Mouse (Mus musculus) lung, postnatal 0 days (tissue): ENCODE results near the gene Kctd20. TPM values are rescaled to one million over a fixed set of nuclear protein-coding genes. Genes with fewer than 3 reads are reported as not detected.

Experiments
- ATAC-seq: fragments of 200-750 bp; cut with Nextera tagmentation; 2 replicates; pipeline ENCODE4 v1.8.0; 2017; ENCODE audit warnings: moderate library complexity
- DNase-seq: peaks from one replicate; pipeline ENCODE4 v3.0.0-alpha.2; 2016; ENCODE audit warnings: low spot score
- H3K27ac ChIP-seq: fragments of 300-500 bp; sonication (generic); 2 replicates; pipeline ENCODE4 v1.5.1; 2014; ENCODE audit warnings: antibody characterized with exemption, mild to moderate bottlenecking, low read length, mixed read lengths
- H3K27me3 ChIP-seq: fragments of 300-500 bp; sonication (generic); replicated peaks from 2 replicates; pipeline ENCODE4 v1.6.1; 2014; ENCODE audit warnings: low read length, mixed read lengths; ENCODE audit not compliant: insufficient read depth
- H3K36me3 ChIP-seq: fragments of 300-500 bp; sonication (generic); 2 replicates; pipeline ENCODE4 v1.6.1; 2014; ENCODE audit warnings: low read length, mixed read lengths; ENCODE audit not compliant: insufficient read depth
- H3K4me1 ChIP-seq: fragments of 300-500 bp; sonication (generic); 2 replicates; pipeline ENCODE4 v1.6.1; 2014; ENCODE audit warnings: antibody characterized with exemption, low read depth, low read length, mixed read lengths; ENCODE audit not compliant: insufficient read depth
- H3K4me2 ChIP-seq: fragments of 300-500 bp; sonication (generic); replicated peaks from 2 replicates; pipeline ENCODE4 v1.6.1; 2014; ENCODE audit warnings: low read depth, mild to moderate bottlenecking, low read length, moderate library complexity, mixed read lengths
- H3K4me3 ChIP-seq: fragments of 300-500 bp; sonication (generic); 2 replicates; pipeline ENCODE4 v1.5.1; 2014; ENCODE audit warnings: low read depth, low read length
- H3K9ac ChIP-seq: fragments of 300-500 bp; sonication (generic); replicated peaks from 2 replicates; pipeline ENCODE4 v1.6.1; 2014; ENCODE audit warnings: low read depth, mild to moderate bottlenecking
- H3K9me3 ChIP-seq: fragments of 300-500 bp; sonication (generic); 2 replicates; pipeline ENCODE4 v1.6.1; 2016; ENCODE audit warnings: low read length, mixed read lengths
- CTCF ChIP-seq: IDR thresholded peaks from 2 replicates; pipeline ENCODE4 v1.5.1; 2016; ENCODE audit warnings: antibody characterized with exemption, mild to moderate bottlenecking
- EP300 ChIP-seq: IDR thresholded peaks from 2 replicates; pipeline ENCODE4 v1.6.1; 2016; ENCODE audit warnings: antibody characterized with exemption, mild to moderate bottlenecking, control low read depth
- WGBS: fragments of 180-500 bp; shearing (Covaris S2); extraction: QIAGEN DNeasy Blood & Tissue Kit; methylation state at CpG from one replicate; pipeline ENCODE4 v1.1.7; 2014; 5-methylcytosine and 5-hydroxymethylcytosine counted together
- polyA plus RNA-seq: library from polyadenylated mRNA; unstranded; fragments of >200 nt; fragmentation: Nextera tagmentation; extraction: Ambion mirVana; gene quantifications from 2 replicates; pipeline ENCODE4 v1.2.1, GENCODE M21; 2015

Kctd20 gene
- polyA plus RNA-seq, 1 experiment from 2014 or later = 44.3 TPM

GRCm38 (mm10) chr17:28910139-28910538 lies 41.6 kb upstream of the Kctd20 start:
- Histone ChIP-seq H3K36me3 (no peaks in the 10 kb centered on the region), H3K9me3 (no peaks in the 10 kb centered on the region), H3K27me3 (no peaks in the 10 kb centered on the region), H3K4me3 (no peak overlapping the region), H3K27ac (no peak overlapping the region), H3K4me2 (no peak overlapping the region), H3K9ac (no peak overlapping the region), H3K4me1 (peaks cover 4% of the 10 kb centered on the region; the same call in 1 of the 2 replicates)
- WGBS = 37% methylated on average over 7 of the region's 7 CpGs
- no peak for ATAC-seq
- peak; percentile 36 for DNase-seq
- TF ChIP-seq CTCF (peak; percentile 46), EP300 (no peak)

- TF ChIP-seq EP300 = no peak
- Histone ChIP-seq H3K9ac (no peak overlapping the region), H3K27me3 (no peaks in the 10 kb centered on the region), H3K4me2 (no peak overlapping the region), H3K36me3 (no peaks in the 10 kb centered on the region), H3K9me3 (no peaks in the 10 kb centered on the region), H3K4me3 (no peak overlapping the region), H3K27ac (no peak overlapping the region), H3K4me1 (peaks cover 4% of the 10 kb centered on the region; the same call in 1 of the 2 replicates)
- peak; percentile 51 for DNase-seq
- 40% methylated on average over 5 of the region's 5 CpGs for WGBS
- ATAC-seq = peak; percentile 55
These were observed 38.5 kb upstream of the Kctd20 start for GRCm38 (mm10) chr17:28913200-28913599.

- no peaks in the 10 kb centered on the region for H3K9me3 ChIP-seq
- peaks cover 4% of the 10 kb centered on the region; the same call in 1 of the 2 replicates for H3K4me1 ChIP-seq
- peak; percentile 64 for DNase-seq
- H3K36me3 ChIP-seq = no peaks in the 10 kb centered on the region
- no peaks in the 10 kb centered on the region for H3K27me3 ChIP-seq
- WGBS = 66% methylated on average over 6 of the region's 6 CpGs
- H3K4me3 ChIP-seq = no peak overlapping the region
- H3K27ac ChIP-seq = no peak overlapping the region
- no peak overlapping the region for H3K4me2 ChIP-seq
- peak; percentile 74 for ATAC-seq
- TF ChIP-seq CTCF (no peak), EP300 (no peak)
- H3K9ac ChIP-seq = no peak overlapping the region
These were observed 37.8 kb upstream of the Kctd20 start for GRCm38 (mm10) chr17:28913940-28914339.

- DNase-seq (no peak), ATAC-seq (no peak)
- no peaks in the 10 kb centered on the region for H3K27me3 ChIP-seq
- no peak within 1 kb of the TSS for H3K4me2 ChIP-seq
- TF ChIP-seq EP300 (no peak), CTCF (no peak)
- H3K27ac ChIP-seq = no peak within 1 kb of the TSS
- H3K4me3 ChIP-seq = no peak within 1 kb of the TSS
- H3K9me3 ChIP-seq = no peaks in the 10 kb centered on the region
- no peak within 1 kb of the TSS for H3K9ac ChIP-seq
- H3K36me3 ChIP-seq = no peaks in the 10 kb centered on the region
- 74% methylated on average over 12 of the region's 12 CpGs for WGBS
- no peaks in the 10 kb centered on the region for H3K4me1 ChIP-seq
These were observed 36.6 kb upstream of the Kctd20 start, which contains the start of gene 4930539E08Rik for GRCm38 (mm10) chr17:28915060-28915628. Gene 4930539E08Rik (minus strand): TSS chr17:28915324.

GRCm38 (mm10) chr17:28916520-28916919 lies 35.2 kb upstream of the Kctd20 start:
- Histone ChIP-seq H3K4me1 (no peaks in the 10 kb centered on the region), H3K4me3 (no peak overlapping the region), H3K27me3 (no peaks in the 10 kb centered on the region), H3K9me3 (no peaks in the 10 kb centered on the region), H3K27ac (no peak overlapping the region), H3K9ac (no peak overlapping the region), H3K36me3 (no peaks in the 10 kb centered on the region), H3K4me2 (no peak overlapping the region)
- TF ChIP-seq EP300 (no peak), CTCF (no peak)
- WGBS = 95% methylated on average over 1 of the region's 1 CpGs
- DNase-seq (no peak), ATAC-seq (no peak)

- no peaks in the 10 kb centered on the region for H3K27me3 ChIP-seq
- H3K4me1 ChIP-seq = no peaks in the 10 kb centered on the region
- TF ChIP-seq EP300 = no peak
- TF ChIP-seq CTCF = no peak
- no peaks in the 10 kb centered on the region for H3K36me3 ChIP-seq
- no peak overlapping the region for H3K27ac ChIP-seq
- H3K4me3 ChIP-seq = no peak overlapping the region
- no peak overlapping the region for H3K4me2 ChIP-seq
- DNase-seq (no peak), ATAC-seq (no peak)
- 58% methylated on average over 8 of the region's 8 CpGs for WGBS
- H3K9ac ChIP-seq = no peak overlapping the region
- no peaks in the 10 kb centered on the region for H3K9me3 ChIP-seq
These were observed 30.7 kb upstream of the Kctd20 start for GRCm38 (mm10) chr17:28921086-28921485.
